Mouse (Mus musculus): ENCODE measurements at regions not wholly inside any gene's neighbourhood (a gene's known extent, or its start where the extent isn't known, plus 50 kb on each side); places are given as distances from the start of the nearest gene placed in this dataset.

DNA sequence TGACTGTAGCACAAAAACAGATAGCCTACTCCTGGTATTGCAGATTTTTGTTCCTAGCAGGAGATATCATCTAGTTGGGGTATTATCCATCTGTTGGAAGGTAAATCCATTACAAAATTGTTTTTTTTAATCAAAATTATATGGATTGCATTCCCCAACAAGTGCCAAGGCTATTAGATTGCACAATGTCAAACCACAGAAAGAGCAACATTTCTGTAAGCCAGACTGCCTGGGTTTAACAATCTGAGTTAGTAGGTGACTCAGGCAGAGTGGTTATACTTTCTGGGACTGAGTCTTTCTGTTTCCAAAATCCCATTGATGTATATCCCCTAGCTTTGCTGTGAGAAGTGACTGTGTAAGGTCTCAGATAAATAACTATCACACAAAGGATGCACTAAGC lies 155.0 kb downstream of the Cxcl12 start:
- in situ Hi-C loops (cut with MboI; ENCODE audit: low pct_unique_long_range_greater_than_20kb in 1 of 2, low sequenced_read_pairs in 2 of 2, unreplicated experiment in 1 of 2), result no loop called here

DNA sequence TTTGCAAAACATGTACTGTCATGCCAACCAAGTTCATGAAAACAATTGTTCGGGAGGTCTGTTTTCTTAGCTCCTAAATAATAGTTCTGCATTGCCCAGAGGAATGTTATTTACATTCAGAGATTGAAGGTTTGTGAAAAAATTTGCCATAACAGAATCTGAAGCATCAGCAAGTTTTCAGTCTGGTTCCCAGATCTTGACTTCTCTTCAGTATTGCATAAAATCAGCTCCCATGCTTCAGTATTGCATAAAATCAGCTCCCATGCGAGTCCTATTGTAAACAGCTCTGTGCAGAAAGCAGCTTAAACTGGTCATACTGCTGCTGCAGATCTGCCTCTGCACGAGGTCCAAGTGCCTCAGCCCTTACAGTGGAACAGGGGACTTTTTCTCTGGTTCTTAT lies 155.5 kb downstream of the Cxcl12 start:
- in situ Hi-C loops (cut with MboI; ENCODE audit: low pct_unique_long_range_greater_than_20kb in 1 of 2, low sequenced_read_pairs in 2 of 2, unreplicated experiment in 1 of 2), result no loop called here

DNA sequence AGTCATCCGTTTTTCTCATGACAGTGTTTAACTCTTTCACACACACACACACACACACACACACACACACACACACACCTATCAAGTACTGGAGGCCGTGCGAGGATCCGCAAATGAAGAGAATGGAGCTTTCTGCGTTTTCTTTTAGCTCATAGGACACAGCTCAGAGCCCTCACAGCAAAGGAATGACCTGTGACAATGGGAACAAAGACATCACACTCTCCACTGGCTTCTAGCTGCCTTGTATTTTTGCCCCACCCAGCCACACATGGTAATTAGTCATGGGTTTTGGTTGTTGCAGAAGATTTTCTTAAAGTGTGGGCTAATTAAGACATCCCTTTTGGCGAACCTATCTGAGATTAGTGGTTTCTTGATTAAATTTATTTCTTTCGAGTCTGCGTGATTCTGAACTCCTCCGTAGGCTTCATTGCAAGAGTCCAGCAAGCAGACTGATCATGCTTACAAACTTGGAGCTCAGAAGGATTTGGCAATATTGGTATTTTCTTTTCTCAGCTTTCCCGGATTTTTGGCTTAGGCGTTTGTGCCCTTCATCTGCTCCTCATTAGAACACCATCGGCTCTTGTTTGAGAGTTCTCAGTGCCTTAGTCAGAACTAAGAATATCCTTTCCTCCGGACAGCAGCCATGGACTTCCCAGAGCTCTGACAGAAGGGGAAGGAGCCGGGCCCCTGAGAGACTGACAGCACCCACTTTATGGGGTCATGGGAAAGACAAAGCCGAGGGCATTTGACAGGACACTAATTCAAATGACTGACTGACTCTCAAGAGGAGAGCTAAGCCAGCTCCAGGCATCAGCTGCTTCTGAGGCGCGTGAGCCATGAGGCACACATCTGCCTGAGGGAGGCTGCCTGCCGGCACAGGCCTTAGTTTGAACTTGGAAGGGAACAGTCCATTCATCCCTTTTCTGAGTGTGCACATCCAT lies 158.8 kb downstream of the Cxcl12 start:
- in situ Hi-C loops (cut with MboI; ENCODE audit: low pct_unique_long_range_greater_than_20kb in 1 of 2, low sequenced_read_pairs in 2 of 2, unreplicated experiment in 1 of 2), result no loop called here

DNA sequence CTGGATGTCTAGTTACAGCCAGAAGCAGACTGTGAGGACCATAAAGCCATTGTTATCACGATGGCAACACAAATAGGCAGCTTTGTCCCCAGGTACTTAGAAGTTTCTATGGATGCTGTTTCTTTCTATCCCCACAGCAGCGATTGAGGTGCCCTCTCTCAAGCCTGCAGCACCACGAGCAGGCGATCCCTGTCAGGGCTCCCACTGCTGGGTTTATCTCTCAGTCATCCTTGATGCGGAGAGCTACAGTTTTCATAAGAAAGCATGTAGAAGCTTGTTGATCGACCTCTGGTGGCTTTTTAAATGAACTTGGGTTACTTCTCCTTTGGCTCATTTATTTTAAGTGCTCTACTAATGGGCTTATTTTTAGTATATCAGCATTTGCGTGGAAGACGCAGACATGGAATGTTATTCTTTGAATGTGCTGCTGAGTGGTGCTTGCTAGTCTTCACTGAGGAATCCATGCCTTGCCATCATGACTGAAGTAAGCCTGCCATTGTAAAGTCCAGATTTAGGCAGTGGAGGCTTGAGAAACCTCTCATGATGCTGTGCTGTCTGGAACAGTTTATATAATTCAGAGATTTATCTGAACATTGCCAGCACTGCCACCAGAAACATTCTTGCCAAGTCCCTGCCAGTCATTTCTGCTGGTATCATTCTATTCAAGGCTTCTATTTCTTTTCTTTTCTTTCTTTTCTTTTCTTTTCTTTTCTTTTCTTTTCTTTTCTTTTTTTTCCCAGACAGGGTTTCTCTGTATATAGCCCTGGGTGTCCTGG lies 161.0 kb downstream of the Cxcl12 start:
- in situ Hi-C loops (cut with MboI; ENCODE audit: low pct_unique_long_range_greater_than_20kb in 1 of 2, low sequenced_read_pairs in 2 of 2, unreplicated experiment in 1 of 2), result no loop called here

DNA sequence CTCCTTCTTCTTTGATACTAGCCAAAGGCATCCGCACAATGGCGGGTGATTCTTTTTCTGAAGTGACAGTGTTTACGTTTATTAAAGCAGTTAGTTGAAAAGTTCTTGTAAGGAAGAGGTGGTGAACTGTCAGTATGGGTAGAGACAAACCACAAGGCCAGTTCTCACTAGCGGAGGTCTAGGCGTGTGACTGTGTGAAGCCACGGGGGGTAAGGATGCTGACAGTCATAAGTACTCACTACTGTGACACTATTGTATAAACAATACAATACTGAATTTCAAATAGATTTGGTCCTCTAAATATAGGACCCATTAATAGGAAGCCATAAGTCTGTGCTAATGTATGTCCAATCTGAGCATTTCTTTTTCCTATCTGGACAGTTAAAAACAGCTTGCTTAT lies 161.9 kb downstream of the Cxcl12 start:
- in situ Hi-C loops (cut with MboI; ENCODE audit: low pct_unique_long_range_greater_than_20kb in 1 of 2, low sequenced_read_pairs in 2 of 2, unreplicated experiment in 1 of 2), result no loop called here

DNA sequence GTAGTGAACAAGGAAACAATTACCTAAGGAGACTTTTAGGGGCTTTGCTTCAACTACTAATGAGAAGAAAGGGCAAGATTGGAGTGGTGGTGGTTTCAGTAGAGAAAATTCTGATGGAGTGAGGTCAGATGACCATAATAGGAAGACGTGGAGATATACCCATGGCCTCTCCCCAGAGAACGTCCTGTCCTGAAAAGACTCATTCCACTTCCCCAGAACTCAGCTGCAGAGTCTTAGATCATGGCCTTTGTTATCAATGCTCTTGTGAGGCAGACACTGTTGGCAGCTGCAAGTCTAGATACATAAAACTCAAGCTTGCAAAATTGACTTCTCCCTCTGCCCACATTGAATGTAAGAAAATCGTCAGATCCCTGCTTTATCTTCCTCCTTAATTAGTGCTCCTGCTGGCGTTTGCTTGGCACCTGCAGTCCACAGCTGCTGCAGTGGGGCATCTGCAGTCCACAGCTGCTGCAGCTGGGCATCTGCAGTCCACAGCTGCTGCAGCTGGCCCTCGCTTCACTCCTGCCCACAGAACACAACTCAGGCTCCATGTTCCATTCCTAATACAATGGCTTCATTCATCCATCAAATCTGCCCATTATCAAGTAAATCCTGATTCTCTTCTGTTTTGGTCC lies 162.5 kb downstream of the Cxcl12 start:
- in situ Hi-C loops (cut with MboI; ENCODE audit: low pct_unique_long_range_greater_than_20kb in 1 of 2, low sequenced_read_pairs in 2 of 2, unreplicated experiment in 1 of 2), result no loop called here

DNA sequence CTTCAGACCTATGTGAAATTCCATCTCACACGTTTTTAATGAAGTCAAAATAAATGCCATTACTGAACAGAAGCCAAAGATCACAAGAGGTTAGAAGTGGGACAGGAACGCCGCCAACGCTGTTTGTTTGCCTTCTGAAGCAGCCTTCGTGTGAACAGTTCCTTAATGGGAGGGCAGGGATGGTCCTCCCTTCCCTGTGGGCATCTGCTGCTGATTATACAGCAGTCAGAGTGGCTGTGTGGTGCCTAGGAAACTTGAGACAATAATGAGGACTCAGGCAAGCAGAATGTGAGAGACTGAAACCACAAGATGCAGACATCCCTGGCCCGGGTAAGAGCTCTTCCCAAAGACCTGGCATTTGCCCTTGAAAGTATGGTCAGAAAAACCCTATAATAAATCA lies 164.3 kb downstream of the Cxcl12 start:
- in situ Hi-C loops (cut with MboI; ENCODE audit: low pct_unique_long_range_greater_than_20kb in 1 of 2, low sequenced_read_pairs in 2 of 2, unreplicated experiment in 1 of 2), result no loop called here

DNA sequence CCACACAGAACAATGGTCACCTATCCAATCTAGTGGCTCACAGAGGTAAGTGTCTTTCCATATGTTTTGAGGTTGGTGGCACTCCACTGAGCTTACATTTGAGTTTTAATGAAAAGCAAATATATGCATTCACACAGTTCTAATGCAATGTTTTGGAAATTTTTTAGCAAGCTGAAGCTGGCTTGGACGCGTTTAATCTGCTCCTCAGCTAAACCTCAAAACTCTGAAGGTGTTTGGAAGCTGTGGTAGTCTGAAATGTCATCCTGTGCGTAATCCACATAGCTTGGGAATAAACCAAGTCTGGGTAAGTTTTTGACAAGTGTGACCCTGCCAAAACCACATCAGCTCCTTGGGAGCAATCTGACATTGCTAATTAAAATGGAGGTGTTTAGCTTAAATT lies 173.8 kb downstream of the Cxcl12 start:
- in situ Hi-C loops (cut with MboI; ENCODE audit: low pct_unique_long_range_greater_than_20kb in 1 of 2, low sequenced_read_pairs in 2 of 2, unreplicated experiment in 1 of 2), result no loop called here

DNA sequence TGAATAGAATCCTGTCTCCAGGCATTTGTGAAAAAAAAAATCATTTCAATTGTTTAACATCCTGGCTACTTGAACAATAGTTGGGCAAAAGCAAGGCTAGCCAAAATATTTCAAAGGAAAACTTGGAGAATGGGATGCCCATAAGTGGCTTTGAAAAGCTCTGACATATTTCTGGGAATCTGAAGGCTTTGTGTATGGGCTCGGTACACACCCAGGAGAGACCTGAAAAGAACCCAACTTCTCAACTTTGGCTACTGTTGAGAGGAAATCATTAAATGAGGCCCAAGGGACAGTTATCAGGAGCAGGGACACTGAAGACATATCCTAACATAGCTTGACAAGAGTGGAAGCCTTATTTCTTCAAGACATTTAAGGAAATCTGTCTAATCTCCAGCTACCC lies 179.0 kb downstream of the Cxcl12 start:
- in situ Hi-C loops (cut with MboI; ENCODE audit: low pct_unique_long_range_greater_than_20kb in 1 of 2, low sequenced_read_pairs in 2 of 2, unreplicated experiment in 1 of 2), result no loop called here

DNA sequence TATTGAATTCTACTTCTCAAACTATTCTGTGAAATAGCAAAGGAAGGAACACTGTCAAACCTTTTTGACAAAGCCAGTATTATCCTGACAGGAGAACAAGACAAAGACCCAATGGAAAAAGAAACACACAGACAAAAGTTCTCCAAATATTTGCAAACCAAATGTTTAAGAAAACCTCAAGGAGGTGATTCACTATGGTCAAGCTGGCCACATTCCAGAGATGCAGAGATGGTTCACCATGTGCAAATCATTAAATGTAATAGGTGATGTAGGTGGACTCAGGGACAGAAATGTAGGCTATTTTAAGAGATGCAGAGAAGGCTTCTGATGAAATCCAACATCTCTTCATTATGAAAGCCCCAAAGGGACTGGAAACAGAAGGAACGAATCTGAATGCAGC lies 183.5 kb downstream of the Cxcl12 start:
- in situ Hi-C loops (cut with MboI; ENCODE audit: low pct_unique_long_range_greater_than_20kb in 1 of 2, low sequenced_read_pairs in 2 of 2, unreplicated experiment in 1 of 2), result no loop called here

DNA sequence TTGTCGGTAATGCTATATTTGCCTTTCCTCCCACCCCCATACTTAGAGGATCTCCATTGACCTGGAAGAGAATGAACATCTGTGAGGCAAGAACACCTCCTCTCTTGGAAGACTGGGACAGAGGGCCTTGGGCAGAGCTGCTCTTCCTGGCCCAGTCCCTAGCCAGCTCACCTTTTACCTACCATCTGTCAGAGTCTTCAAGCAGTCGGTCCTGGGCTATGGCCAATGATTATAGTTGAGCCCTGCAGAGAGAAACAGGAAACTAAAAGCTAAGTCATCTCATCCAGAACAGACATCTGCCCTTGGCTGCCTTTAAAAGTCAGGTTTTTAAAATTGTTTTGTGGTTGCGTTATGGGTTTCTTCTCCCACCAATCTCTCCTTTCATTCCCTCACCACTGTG lies 184.8 kb downstream of the Cxcl12 start:
- in situ Hi-C loops (cut with MboI; ENCODE audit: low pct_unique_long_range_greater_than_20kb in 1 of 2, low sequenced_read_pairs in 2 of 2, unreplicated experiment in 1 of 2), result no loop called here

DNA sequence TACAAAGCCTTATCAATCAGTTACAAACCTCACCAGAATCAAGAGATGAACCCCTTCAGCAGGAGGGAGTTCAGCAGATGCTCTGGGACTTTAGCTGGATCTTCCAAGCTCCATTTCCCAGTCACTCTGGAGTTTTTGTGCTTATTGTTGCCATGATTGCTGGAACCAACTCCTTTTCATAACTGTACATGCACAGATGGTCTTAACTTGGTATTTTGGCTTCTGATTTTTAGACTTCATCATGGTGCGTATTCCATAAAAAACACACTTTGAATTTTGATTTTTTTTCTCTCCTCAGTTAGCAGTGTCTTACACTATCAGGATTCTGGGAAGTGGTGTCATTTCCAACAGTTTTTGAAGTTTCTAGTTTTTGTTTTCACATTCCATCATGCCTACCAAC lies 187.8 kb downstream of the Cxcl12 start:
- in situ Hi-C loops (cut with MboI; ENCODE audit: low pct_unique_long_range_greater_than_20kb in 1 of 2, low sequenced_read_pairs in 2 of 2, unreplicated experiment in 1 of 2), result no loop called here

DNA sequence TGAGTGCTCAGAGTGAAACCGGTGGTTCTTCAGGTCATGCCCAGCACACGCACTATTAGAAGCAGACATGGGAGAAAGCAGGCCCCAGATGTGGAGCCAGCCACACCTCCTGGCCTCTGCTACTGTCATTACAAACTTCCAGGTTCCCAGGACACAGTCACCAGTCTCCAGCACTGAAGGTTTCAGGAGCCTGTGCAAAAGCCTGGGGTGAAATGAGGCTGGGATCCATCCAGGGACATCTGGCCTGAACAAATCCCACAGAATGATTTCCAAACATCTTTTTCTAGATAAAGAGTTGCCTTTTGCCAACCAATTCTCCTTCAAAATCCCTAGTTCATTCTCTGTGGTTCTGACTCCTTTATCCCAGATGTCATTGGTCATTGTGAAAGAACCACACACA lies 191.1 kb downstream of the Cxcl12 start:
- in situ Hi-C loops (cut with MboI; ENCODE audit: low pct_unique_long_range_greater_than_20kb in 1 of 2, low sequenced_read_pairs in 2 of 2, unreplicated experiment in 1 of 2), result no loop called here

DNA sequence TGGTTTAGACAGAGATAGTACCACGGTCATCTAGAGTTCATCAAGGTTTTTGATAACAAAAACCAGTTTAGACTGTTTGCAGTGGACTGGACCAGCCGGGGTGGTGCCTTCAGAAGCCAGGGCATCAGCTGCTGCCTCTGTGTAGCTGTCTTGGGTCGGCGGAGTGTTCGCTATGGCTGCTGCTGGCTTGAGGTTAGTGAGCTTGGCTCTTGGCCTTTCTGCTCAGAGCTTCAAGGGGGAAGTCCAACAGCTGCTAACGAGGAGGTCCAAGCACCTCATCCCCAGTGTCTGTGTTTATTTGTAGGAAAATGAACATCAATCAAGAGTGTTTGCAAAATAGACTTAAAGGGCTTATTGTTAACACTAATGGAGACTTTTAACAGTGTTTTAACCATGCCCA lies 198.2 kb downstream of the Cxcl12 start:
- in situ Hi-C loops (cut with MboI; ENCODE audit: low pct_unique_long_range_greater_than_20kb in 1 of 2, low sequenced_read_pairs in 2 of 2, unreplicated experiment in 1 of 2), result no loop called here

DNA sequence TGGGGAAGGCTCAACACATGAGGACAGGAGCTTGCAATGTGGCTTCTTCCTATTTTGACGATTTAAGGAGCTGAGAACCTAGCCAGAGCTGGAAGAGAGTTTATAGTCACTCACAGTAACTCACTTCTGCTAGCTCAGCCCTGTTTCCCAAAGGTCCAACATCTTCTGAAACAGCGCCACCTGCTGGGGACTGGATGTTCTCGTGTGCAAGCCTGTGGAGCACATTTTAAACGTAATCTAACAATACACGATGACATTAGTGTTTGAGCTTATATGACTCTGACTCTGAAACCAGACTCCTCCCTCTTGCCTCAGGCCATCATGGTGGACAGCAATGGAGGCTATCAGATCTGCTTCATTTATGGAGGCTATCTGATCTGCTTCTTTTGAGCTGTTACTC lies 207.7 kb downstream of the Cxcl12 start:
- in situ Hi-C loops (cut with MboI; ENCODE audit: low pct_unique_long_range_greater_than_20kb in 1 of 2, low sequenced_read_pairs in 2 of 2, unreplicated experiment in 1 of 2), result no loop called here

DNA sequence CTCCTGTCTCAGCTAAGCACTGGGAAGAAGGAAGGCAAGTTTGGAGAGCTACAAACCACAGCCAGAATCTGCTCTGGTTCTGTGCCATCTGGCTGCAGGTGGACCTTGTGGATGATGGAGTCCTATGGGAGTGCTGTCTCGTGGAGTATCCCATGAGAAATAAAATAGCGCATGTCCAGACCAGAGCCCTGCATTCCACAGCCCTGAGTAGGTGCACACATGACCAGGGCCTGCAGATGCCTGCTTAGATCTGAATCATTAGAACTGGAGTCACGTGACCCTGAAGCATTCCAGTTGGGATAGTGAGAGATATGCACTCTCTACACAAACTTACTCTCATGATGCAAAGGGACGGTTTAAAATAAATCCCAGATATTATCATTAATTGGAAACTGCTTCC lies 211.6 kb downstream of the Cxcl12 start:
- in situ Hi-C loops (cut with MboI; ENCODE audit: low pct_unique_long_range_greater_than_20kb in 1 of 2, low sequenced_read_pairs in 2 of 2, unreplicated experiment in 1 of 2), result no loop called here

DNA sequence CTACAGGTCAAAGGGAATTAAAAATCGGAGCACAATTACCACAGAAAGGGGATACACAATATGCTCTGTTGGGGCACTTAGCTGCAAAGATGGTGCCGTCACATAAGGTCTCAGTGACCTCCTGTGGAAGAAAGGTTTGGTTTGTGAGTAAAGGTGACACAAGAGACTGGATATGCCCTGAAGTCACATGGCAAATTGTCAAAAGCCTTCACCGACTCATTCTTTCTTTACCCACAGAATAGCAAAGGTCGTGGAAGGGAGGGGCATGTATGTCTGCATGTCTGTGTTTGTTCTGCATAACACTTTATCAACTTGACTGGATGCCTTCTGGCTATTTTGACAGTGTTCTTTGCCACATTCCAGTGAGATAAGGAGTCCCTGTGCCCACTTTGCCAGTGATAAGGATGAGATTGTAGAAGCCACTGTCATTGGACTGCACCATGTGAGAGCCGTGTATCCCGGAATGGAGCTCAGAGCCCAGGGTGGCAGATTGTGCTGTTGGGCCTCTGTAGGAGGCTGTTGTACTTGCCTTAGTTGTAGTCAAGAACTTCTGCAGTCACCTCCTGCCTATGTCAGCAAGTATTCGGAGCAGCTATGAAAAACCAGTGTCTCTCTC lies 222.0 kb downstream of the Cxcl12 start:
- in situ Hi-C loops (cut with MboI; ENCODE audit: low pct_unique_long_range_greater_than_20kb in 1 of 2, low sequenced_read_pairs in 2 of 2, unreplicated experiment in 1 of 2), result no loop called here

DNA sequence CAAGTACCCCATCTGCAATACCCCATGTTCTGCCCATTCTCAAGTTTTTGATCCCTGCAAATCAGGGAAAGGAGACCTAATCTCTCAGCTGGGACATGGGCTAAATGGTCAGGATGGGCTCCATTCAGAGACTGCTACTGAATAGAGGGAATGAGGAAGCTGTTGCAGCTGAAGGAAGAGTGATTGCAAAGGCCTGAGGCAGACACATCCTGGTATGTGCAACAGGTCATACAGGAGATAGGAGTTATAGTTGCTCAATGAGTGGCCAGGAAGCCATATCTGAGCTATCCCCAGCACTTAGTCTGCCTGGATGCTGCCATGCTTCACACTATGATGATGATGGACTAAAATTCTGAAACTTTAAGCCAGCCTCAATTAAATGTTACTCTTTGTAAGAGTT lies 225.1 kb downstream of the Cxcl12 start:
- in situ Hi-C loops (cut with MboI; ENCODE audit: low pct_unique_long_range_greater_than_20kb in 1 of 2, low sequenced_read_pairs in 2 of 2, unreplicated experiment in 1 of 2), result no loop called here
